Mouse (Mus musculus): Measurements from ENCODE around the gene Abca17.

The Abca17 gene

GRCm38 (mm10) chr17:24243311-24243969, 107.4 kb downstream of the Abca17 start:
- peak in 1 of 2 experiments; percentile 29 for DNase-seq (ENCODE audit: low spot score in 2 of 2)

GRCm38 (mm10) chr17:24236921-24237320, 113.9 kb downstream of the Abca17 start:
- DNase-seq (ENCODE audit: low spot score in 2 of 2): no peak

- no peak for DNase-seq (ENCODE audit: low spot score in 2 of 2)
These were observed 114.4 kb downstream of the Abca17 start for GRCm38 (mm10) chr17:24236479-24236878.

DNA sequence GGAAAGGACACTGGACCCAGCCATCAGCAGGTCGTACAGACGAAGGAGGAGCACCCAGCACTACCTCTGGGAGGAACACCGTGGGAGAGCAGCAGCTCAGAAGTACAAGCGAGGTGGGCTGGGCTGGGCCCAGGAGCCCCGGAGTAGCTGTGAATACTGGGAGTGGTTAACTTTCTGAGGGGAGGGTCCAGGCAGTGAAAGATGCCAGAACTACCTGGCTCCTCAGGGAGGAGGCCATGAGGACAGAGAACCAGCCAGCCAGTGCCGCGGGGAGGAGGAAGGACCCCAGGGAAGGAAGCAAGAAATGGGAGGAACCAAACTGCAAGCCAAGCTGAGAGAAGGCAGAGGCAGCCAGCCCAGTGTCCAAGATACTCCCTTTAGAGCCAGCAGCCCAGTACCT, 122.9 kb downstream of the Abca17 start:
- no peak for DNase-seq (ENCODE audit: low spot score in 2 of 2)

- DNase-seq (ENCODE audit: low spot score in 2 of 2): no peak
These were observed 124.1 kb downstream of the Abca17 start for GRCm38 (mm10) chr17:24226721-24227120.

- peak; percentile 30 to 52 for DNase-seq (ENCODE audit: low spot score in 2 of 2)
These were observed 125.0 kb downstream of the Abca17 start for GRCm38 (mm10) chr17:24225851-24226250.

GRCm38 (mm10) chr17:24224741-24225140, 126.1 kb downstream of the Abca17 start:
- no peak for DNase-seq (ENCODE audit: low spot score in 2 of 2)

GRCm38 (mm10) chr17:24223513-24223912, 127.4 kb downstream of the Abca17 start:
- DNase-seq (ENCODE audit: low spot score in 2 of 2): no peak

- no peak for DNase-seq (ENCODE audit: low spot score in 2 of 2)
These were observed 128.2 kb downstream of the Abca17 start for GRCm38 (mm10) chr17:24222653-24223052.

GRCm38 (mm10) chr17:24220435-24221411, 130.1 kb downstream of the Abca17 start, which contains the start of gene Tedc2:
Gene Tedc2 (minus strand): TSS chr17:24220851.
- peak; percentile 92 to 95 for DNase-seq (ENCODE audit: low spot score in 2 of 2)

DNA sequence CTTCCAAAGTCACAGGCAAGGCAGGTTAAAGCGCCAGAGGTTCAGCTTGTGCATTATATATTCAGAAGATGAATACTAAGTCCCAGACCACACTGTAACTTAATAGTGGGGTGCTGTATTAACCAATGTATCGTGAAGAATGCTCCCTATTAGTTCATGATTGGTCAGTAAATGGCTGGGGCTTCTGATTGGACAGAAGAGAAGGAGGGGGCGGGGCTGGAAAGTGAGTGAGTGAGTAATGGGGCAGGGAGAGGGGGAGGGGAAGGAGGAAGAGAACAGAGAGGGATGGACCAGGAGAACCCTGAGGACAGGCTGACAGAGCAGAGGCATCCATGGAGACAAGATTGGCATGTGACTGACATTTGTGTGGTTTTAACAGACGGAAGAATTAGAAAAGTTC, 134.0 kb downstream of the Abca17 start:
- DNase-seq (ENCODE audit: low spot score in 2 of 2): no peak
